Mouse (Mus musculus) bone marrow, adult 2 months (tissue): Measurements from ENCODE around the gene Otp. TPM values are rescaled to one million over a fixed set of nuclear protein-coding genes. Genes with fewer than 3 reads are reported as not detected.

Experiments
- H3K27ac ChIP-seq: fragments of 200-500 bp; 2 replicates; pipeline ENCODE4 v1.5.1; 2012; ENCODE audit warnings: low read depth, mild to moderate bottlenecking, control low read depth, inconsistent platforms, low read length; ENCODE audit not compliant: control insufficient read depth, poor library complexity, insufficient read depth
- H3K4me1 ChIP-seq: fragments of 200-500 bp; 2 replicates; pipeline ENCODE4 v1.6.1; 2011; ENCODE audit warnings: low read length; ENCODE audit not compliant: control insufficient read depth, insufficient read depth
- H3K4me3 ChIP-seq: fragments of 200-500 bp; replicated peaks from 2 replicates; pipeline ENCODE3; 2011; ENCODE audit warnings: mild to moderate bottlenecking, low read depth, low read length, control low read depth; ENCODE audit not compliant: control insufficient read depth
- CTCF ChIP-seq: fragments of 200-500 bp; IDR thresholded peaks from 2 replicates; pipeline ENCODE4 v1.5.1; 2011; ENCODE audit warnings: low read length, control low read depth; ENCODE audit not compliant: control insufficient read depth, insufficient read depth
- POLR2A ChIP-seq: fragments of 200-500 bp; IDR thresholded peaks from 2 replicates; pipeline ENCODE4 v1.6.1; 2011; ENCODE audit warnings: low read depth, mild to moderate bottlenecking, control low read depth, low read length, borderline replicate concordance; ENCODE audit not compliant: control insufficient read depth
- WGBS: fragments of 180-500 bp; shearing (Covaris S2); methylation state at CpG from one replicate; pipeline ENCODE4 v1.1.7; 2018; 5-methylcytosine and 5-hydroxymethylcytosine counted together
- polyA plus RNA-seq: library from polyadenylated mRNA; stranded (reverse); fragments of >200 nt; gene quantifications from 2 replicates; pipeline ENCODE4 v1.2.4, GENCODE M21; 2011; ENCODE audit warnings: low replicate concordance; ENCODE audit not compliant: missing spikeins, insufficient read depth, insufficient read length

Gene Otp
- polyA plus RNA-seq, 1 experiment = not detected

DNA sequence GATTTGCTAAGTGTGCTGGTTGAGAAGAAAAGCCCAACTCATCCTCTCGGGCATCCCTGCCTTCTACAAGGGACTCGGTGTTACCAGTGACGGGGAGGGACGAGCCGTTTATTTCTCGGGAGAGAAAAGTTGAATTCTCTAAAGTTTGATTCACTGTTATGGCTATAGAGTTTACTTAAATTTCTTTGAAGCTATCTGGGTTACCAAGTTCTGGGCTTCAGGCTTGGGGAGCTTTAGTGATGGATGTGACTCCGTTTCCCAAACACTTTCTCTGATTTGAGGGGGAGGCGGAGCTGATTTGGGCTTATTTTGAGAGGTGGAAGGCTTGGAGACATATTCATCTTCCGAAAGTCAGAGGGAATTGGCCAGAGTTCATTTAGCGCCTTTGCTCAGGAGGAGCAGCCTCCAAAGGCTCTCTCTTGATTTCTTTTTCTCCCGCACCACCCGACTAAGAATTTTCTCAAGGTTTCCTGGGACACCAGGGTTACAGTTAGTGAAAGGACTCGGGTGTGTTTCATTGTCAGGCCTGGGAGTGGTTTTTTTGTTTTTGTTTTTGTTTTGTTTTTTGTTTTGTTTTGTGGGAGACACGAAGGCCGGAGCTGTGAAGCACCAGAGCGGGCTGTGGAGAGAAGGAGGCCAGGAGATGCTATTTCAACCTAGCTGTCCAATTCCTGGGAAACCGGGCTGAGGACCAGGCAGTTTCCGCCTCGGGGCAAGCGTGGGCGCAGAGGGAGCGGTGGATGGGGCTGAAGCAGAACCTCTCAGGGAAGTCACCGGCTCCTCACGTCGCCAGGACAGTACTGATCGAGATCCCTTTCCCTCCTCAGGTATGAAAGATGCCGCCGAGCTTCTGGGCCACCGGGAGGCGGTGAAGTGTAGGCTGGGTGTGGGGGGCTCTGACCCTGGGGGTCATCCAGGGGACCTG lies 1.1 kb downstream of the Otp start:
- no peak overlapping the region for H3K27ac ChIP-seq
- 9% methylated on average over 30 of the region's 30 CpGs for WGBS
- no peak overlapping the region for H3K4me3 ChIP-seq
- TF ChIP-seq CTCF = no peak
- TF ChIP-seq POLR2A = no peak
- no peaks in the 10 kb centered on the region for H3K4me1 ChIP-seq

DNA sequence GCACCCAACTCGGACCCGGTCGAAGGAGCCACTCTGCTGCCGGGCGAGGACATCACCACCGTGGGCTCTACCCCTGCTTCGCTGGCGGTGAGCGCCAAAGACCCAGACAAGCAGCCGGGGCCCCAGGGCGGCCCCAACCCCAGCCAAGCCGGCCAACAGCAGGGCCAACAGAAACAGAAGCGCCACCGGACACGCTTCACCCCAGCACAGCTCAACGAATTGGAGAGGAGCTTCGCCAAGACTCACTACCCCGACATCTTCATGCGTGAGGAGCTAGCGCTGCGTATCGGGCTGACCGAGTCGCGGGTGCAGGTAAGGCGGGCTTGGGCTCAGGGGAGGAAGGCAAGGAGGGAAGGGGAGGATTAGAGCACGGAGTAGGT lies 1.8 kb downstream of the Otp start:
- Histone ChIP-seq H3K27ac (no peak overlapping the region), H3K4me3 (no peak overlapping the region), H3K4me1 (no peaks in the 10 kb centered on the region)
- no peak for TF ChIP-seq CTCF
- no peak for TF ChIP-seq POLR2A
- WGBS = 10% methylated on average over 27 of the region's 27 CpGs

DNA sequence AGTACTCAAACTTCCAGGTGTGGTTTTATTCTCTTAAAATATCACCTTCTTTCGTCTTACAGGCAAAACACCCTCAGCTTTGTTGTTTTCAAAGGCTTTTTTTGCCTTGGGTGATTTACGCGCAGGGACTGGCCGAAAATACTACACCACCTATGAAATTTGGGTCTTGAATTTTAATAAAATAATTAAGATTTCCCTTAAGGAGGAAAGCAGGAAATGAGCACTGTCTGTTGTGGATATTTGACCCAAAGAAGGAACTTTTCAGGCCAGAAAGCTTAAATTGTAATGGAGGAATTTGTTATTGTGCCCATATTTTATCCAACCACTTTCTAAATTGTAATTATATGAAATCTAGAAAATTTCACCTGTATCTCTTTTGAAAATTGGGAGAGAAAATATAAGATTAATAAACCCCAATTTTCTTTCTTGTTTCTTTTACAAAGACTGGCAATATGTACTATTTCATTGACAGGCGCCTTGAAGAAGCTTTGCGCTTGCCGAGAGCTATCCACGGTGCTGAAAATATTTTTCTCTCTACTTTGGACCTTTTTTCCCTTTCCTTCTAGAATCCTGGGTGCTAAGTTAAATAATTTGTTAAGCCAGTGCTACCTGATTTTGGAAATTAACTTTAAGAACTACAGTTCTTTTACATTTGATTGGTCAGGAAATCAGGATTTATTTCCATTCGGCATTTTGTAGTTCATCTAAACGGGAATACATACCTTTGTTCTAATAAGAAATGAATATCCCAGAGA lies 2.8 kb downstream of the Otp start:
- Histone ChIP-seq H3K4me3 (no peak overlapping the region), H3K4me1 (peaks cover 1% of the 10 kb centered on the region; the same call in 1 of the 2 replicates), H3K27ac (no peak overlapping the region)
- TF ChIP-seq POLR2A = no peak
- no peak for TF ChIP-seq CTCF
- WGBS = 18% methylated on average over 10 of the region's 10 CpGs

DNA sequence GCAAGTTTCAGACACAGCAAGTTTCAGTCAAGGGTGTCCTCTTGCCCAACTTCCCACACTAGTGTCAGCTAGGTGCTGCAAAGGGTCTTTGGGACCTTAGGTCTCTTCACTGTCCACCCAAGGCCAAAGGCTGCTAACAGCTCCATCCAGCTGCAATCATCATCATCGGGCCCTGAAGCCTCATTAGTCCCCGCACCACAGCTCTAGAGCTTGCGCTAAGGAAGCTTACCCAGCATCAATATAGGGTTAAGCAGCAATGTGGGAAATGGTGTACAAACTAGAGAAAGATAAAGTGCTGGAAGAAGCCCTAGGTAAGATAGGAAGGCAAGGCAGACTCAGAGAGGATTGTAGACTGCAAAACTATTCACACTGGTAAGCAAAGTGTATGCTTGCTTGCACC lies 5.8 kb downstream of the Otp start:
- no peak for TF ChIP-seq CTCF
- TF ChIP-seq POLR2A = no peak
- Histone ChIP-seq H3K4me1 (peaks cover 1% of the 10 kb centered on the region; the same call in 1 of the 2 replicates), H3K27ac (no peak overlapping the region), H3K4me3 (no peak overlapping the region)
- 10% methylated on average over 3 of the region's 3 CpGs for WGBS

DNA sequence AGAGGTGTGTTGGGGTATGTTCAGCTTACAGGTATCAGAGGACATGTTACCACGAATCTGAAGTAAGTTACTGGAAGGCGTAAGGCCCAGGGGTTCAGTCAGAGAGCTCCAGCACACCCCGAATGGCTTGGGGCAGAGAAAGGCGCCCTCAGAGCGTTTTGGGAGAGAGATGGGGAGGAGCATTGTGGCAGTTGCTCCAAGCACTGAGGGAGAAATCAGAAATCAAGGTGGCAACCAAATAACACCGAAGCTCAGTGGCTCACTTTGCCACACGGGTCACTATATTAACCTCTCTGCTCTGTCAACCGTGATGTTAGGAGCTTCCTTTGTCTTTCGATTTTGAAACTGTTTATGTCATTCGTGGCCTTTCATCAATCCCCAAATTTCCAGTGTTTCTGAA lies 6.8 kb downstream of the Otp start:
- H3K4me1 ChIP-seq = peaks cover 1% of the 10 kb centered on the region; the same call in 1 of the 2 replicates
- no peak overlapping the region for H3K4me3 ChIP-seq
- H3K27ac ChIP-seq = no peak overlapping the region
- 8% methylated on average over 10 of the region's 10 CpGs for WGBS
- no peak for TF ChIP-seq POLR2A
- TF ChIP-seq CTCF = no peak

DNA sequence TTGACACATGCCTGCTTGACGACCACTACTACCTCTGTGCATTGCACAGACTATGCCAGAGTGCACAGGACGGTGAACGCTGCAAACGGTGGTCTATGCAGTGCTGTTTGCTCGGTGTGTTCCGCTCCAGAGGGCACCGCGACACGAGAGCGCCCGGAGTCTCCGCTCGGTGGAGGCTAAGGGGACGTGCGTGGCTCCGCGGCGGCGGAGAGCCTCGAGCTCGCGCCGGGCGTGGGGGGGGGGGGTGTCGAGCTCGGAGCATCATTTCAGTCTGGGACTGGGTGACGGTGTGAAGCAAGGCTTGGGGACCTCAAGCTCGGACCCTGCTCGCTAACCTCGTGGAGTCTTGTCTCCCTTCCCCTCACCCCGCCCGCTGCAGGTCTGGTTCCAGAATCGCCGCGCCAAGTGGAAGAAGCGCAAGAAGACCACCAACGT lies 7.3 kb downstream of the Otp start:
- Histone ChIP-seq H3K4me3 (no peak overlapping the region), H3K27ac (no peak overlapping the region; the same call in 1 of the 2 replicates), H3K4me1 (peaks cover 1% of the 10 kb centered on the region; the same call in 1 of the 2 replicates)
- no peak for TF ChIP-seq CTCF
- no peak for TF ChIP-seq POLR2A
- WGBS = 2% methylated on average over 37 of the region's 37 CpGs

DNA sequence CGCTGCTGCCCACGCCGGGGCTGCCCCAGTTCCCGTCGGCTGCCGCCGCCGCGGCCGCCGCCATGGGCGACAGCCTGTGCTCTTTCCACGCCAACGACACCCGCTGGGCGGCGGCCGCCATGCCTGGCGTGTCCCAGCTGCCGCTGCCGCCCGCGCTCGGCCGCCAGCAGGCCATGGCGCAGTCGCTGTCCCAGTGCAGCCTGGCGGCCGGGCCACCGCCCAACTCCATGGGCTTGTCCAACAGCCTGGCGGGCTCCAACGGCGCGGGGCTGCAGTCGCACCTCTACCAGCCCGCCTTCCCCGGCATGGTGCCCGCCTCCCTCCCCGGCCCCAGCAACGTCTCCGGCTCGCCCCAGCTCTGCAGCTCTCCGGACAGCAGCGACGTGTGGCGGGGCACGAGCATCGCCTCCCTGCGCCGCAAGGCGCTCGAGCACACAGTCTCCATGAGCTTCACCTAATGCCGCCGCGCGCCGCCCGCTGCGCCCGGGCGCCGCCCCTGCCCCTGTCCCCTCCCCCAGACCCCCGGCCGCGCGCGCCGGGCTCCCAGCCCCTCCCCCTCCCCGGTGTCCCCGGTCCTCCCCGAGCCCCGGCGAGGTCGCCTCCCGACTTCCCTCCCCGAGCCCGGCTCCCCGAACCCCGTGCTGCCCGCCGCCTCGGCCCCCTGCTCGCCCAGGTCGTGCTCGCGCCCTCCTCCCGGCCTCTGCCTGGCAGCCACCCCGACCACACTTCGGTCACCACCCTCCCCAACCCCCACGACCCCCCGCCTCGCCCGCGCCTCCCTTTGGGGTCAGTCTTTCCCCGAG lies 8.0 kb downstream of the Otp start:
- no peak for TF ChIP-seq CTCF
- TF ChIP-seq POLR2A = no peak
- H3K4me1 ChIP-seq = peaks cover 1% of the 10 kb centered on the region; the same call in 1 of the 2 replicates
- H3K4me3 ChIP-seq = no peak overlapping the region
- no peak overlapping the region for H3K27ac ChIP-seq
- 3% methylated on average over 84 of the region's 95 CpGs for WGBS
